Mouse (Mus musculus): Measurements from ENCODE around the gene Gngt2. TPM values are rescaled to one million over a fixed set of nuclear protein-coding genes. Genes with fewer than 3 reads are reported as not detected.

Gngt2 gene
- 15.3 TPM for polyA plus RNA-seq (2014; fragmentation: Illumina TruSeq; extraction: RNeasy Lipid Tissue Mini Kit (QIAGEN cat#74804); ENCODE audit: low read depth, low replicate concordance)

DNA sequence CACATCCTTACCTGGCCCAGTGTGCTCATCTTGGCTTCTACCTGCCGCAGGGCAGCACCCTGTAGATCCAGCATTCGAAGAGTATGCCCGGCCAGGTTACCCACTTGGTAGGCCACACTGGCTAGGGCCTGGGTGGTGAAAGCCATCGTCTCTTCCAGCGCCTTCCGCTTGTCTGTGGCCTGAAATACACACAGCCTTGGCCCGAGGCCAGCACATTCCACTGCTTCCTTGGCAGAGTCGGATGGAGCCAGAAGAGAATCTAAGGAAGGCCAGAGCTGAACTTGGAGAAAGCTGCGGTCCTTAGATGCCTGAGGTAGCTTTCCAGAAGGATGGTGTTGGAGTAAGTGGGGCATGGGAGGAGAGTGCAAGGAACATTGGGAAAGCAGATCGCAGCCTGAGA is at the start of gene Gngt2:
TSS of gene Gngt2 (plus strand) at position 158 of the 400 bp plus-strand sequence.

DNA sequence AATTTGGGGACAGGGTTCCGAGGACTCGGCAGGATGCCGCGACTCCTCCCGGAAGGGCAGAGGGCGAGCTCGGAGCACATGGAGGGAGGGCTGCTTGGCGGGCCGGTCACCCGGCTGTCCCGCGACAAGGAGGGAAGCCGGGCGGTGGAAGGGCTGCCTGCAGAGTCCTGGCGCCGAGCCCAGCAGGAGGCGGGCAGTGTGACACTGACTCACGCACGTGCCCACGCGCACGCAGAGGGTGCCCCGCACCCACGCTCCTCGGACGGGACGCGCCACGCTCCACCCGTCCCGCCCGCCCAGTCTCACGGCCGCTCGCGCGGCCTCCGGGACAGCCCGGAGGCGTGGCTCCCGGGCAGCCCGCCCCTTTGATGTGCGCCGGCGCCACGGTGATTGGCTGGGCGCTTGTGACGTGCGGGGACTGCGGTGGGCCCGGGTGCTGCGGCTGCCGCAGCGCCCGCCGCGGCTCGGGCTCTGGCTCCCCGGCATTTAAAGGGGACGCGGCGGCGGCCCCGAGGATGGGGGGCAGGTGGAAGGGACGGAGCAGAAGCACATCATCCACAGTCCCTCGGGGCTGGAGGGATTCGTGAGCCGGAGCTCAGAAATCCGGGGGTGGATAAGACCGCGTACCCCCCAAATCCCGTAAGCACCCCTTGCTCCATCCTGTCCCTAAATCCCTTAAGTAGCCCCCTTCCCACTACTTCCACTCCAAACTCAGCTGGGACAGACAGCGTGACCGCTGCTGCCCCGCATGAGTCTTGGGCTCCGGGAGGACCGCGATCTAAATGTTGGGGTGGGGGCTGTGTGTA is 12.7 kb upstream of the Gngt2 start, which contains the start of gene Phospho1:
TSS of gene Phospho1 (plus strand) at position 429 of the 806 bp plus-strand sequence.

DNA sequence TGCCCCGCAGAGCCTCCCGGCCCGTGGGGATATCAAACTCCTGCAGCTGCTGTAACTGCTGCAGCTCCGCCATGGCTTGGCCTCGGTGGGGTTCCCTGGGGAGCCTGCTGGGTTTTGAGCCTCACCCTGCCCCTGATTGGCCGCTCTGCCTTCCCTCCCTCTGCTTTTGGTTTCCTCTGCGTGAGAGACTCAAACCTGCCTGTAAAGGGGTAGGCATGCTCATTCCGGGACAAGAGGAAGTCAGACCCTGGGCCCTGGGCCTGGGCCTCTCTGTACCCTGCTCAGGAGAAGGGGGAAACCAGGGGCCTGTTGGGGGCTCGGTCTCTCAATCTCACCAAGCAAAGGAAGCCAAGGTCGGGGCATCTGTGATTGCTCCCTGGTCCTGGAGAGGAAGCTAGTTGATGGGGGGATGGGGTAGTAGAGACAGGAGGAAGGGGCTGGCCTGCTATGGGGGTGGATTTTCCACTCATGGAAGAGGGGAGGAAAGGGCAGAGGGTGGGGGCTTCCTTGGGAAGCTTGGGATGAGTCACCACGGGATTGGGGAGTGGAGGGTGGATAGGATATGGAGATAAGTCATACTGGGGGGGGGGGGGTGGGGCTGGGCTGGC is 5.2 kb downstream of the Gngt2 start, which contains the start of gene Abi3:
TSS of gene Abi3 (minus strand) at position 403 of the 608 bp plus-strand sequence.

Other genes with a start within 250 kb of the Gngt2 start
- 1.9 TPM for gene Ngfr, start 249.5 kb upstream of the Gngt2 start, polyA plus RNA-seq (2014; fragmentation: Illumina TruSeq; extraction: RNeasy Lipid Tissue Mini Kit (QIAGEN cat#74804); ENCODE audit: low read depth, low replicate concordance)
- gene Phb, start 170.3 kb upstream of the Gngt2 start, polyA plus RNA-seq (2014; fragmentation: Illumina TruSeq; extraction: RNeasy Lipid Tissue Mini Kit (QIAGEN cat#74804); ENCODE audit: low read depth, low replicate concordance), result 161 TPM
- gene Zfp652, start 124.5 kb upstream of the Gngt2 start, polyA plus RNA-seq (2014; fragmentation: Illumina TruSeq; extraction: RNeasy Lipid Tissue Mini Kit (QIAGEN cat#74804); ENCODE audit: low read depth, low replicate concordance), result 15.8 TPM
- not detected for gene B130006D01Rik, start 113.6 kb upstream of the Gngt2 start, polyA plus RNA-seq (2014; fragmentation: Illumina TruSeq; extraction: RNeasy Lipid Tissue Mini Kit (QIAGEN cat#74804); ENCODE audit: low read depth, low replicate concordance)
- 14.7 TPM for gene Phospho1, start 12.7 kb upstream of the Gngt2 start, polyA plus RNA-seq (2014; fragmentation: Illumina TruSeq; extraction: RNeasy Lipid Tissue Mini Kit (QIAGEN cat#74804); ENCODE audit: low read depth, low replicate concordance)
- 4.9 TPM for gene Abi3, start 5.3 kb downstream of the Gngt2 start, polyA plus RNA-seq (2014; fragmentation: Illumina TruSeq; extraction: RNeasy Lipid Tissue Mini Kit (QIAGEN cat#74804); ENCODE audit: low read depth, low replicate concordance)
- gene B4galnt2, start 77.7 kb downstream of the Gngt2 start, polyA plus RNA-seq (2014; fragmentation: Illumina TruSeq; extraction: RNeasy Lipid Tissue Mini Kit (QIAGEN cat#74804); ENCODE audit: low read depth, low replicate concordance), result 31.1 TPM
- gene Igf2bp1, start 168.7 kb downstream of the Gngt2 start, polyA plus RNA-seq (2014; fragmentation: Illumina TruSeq; extraction: RNeasy Lipid Tissue Mini Kit (QIAGEN cat#74804); ENCODE audit: low read depth, low replicate concordance), result 0.46 TPM
- not detected for gene Gip, start 187.3 kb downstream of the Gngt2 start, polyA plus RNA-seq (2014; fragmentation: Illumina TruSeq; extraction: RNeasy Lipid Tissue Mini Kit (QIAGEN cat#74804); ENCODE audit: low read depth, low replicate concordance)
- gene Snf8, start 197.7 kb downstream of the Gngt2 start, polyA plus RNA-seq (2014; fragmentation: Illumina TruSeq; extraction: RNeasy Lipid Tissue Mini Kit (QIAGEN cat#74804); ENCODE audit: low read depth, low replicate concordance), result 81.1 TPM
- gene Ube2z, start 228.2 kb downstream of the Gngt2 start, polyA plus RNA-seq (2014; fragmentation: Illumina TruSeq; extraction: RNeasy Lipid Tissue Mini Kit (QIAGEN cat#74804); ENCODE audit: low read depth, low replicate concordance), result 99.9 TPM
- gene Atp5g1, start 238.5 kb downstream of the Gngt2 start, polyA plus RNA-seq (2014; fragmentation: Illumina TruSeq; extraction: RNeasy Lipid Tissue Mini Kit (QIAGEN cat#74804); ENCODE audit: low read depth, low replicate concordance), result 395 TPM

All from adipose tissue, adult 10 weeks (tissue).